Mouse (Mus musculus): ENCODE results near the gene Rbfox3. TPM values are rescaled to one million over a fixed set of nuclear protein-coding genes. Genes with fewer than 3 reads are reported as not detected.

Rbfox3 gene
- polyA plus RNA-seq, 1 experiment from 2014 or later, result 11.7 TPM

DNA sequence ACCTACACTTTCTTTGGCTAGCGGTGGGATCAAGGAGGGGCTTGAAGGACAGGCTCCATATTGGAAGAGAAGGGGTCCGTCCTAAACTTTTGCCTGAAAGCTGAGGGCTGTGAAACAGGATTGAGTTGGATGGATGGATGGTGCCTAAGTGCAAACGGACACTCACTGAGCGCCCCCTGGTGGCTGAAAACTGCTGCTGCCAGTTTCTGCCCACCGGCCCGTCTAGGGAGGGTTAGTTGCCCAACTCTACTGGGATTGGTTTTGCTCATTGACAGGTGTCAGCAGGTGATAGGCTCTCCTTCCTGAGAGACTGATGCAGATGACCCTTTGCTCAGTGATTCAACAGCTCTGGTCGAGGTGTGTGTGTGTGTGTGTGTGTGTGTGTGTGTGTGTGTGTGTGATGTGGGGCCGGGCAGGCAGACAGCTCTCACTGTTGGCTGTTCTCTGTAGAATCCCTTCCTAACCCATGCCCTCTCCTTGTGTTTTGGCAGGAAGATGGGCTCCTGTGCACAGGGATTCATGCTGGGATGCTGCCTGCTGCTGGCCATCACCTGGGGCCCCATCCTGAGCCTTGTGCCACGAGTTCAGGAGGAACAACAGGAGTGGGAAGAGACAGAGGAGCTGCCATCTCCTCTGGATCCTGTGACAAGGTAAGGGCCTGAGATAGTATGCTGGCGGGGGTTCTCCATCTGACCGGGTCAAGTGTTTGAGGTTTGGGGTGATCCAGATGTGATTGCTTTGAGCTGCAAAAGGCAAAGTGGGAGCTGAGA lies 468.0 kb downstream of the Rbfox3 start:
- Histone ChIP-seq H3K27me3 (ENCODE audit: insufficient read depth, poor library complexity, severe bottlenecking) (peaks cover 24% of the 10 kb centered on the region), H3K27ac (no peak overlapping the region), H3K9me3 (no peaks in the 10 kb centered on the region), H3K4me3 (no peak overlapping the region), H3K4me1 (replicated peaks) (peaks cover 18% of the 10 kb centered on the region), H3K36me3 (no peaks in the 10 kb centered on the region)
- DNase-seq (ENCODE audit: low spot score), result peak; percentile 76
- WGBS, result 33% methylated on average over 11 of the region's 11 CpGs

DNA sequence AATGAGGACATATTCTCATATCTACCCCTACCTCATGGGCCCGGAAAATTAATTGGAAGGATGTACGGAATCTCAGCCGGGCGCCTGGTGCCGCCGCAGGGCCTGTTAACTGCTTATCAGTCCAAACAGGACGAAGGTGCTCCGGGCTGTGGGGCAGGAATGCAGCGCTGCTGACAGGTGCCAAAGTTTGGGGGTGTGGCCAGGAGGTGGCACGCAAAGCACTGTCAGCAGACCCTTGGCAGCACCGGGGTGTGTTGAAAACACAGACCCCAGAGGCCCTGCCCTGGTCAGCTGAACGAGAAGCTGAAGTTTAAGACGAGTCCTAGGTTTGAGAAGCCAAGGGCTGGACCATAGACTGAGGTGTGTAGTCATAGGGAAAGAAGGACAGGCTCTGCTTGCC lies 468.7 kb downstream of the Rbfox3 start:
- Histone ChIP-seq H3K27me3 (ENCODE audit: insufficient read depth, poor library complexity, severe bottlenecking) (peaks cover 27% of the 10 kb centered on the region), H3K4me1 (replicated peaks) (peaks cover 22% of the 10 kb centered on the region), H3K9me3 (no peaks in the 10 kb centered on the region), H3K36me3 (no peaks in the 10 kb centered on the region), H3K4me3 (no peak overlapping the region), H3K27ac (no peak overlapping the region)
- WGBS, result 86% methylated on average over 13 of the region's 13 CpGs
- no peak for DNase-seq (ENCODE audit: low spot score)

Other genes starting within 250 kb of the Rbfox3 start
- gene Enpp7, start 76.6 kb upstream of the Rbfox3 start, polyA plus RNA-seq (2016; fragmentation: Nextera tagmentation; extraction: Ambion mirVana), result not detected in 2 replicates
- 86.6 and 112 TPM in 2 replicates for gene Cbx2, start 111.4 kb upstream of the Rbfox3 start, polyA plus RNA-seq (2016; fragmentation: Nextera tagmentation; extraction: Ambion mirVana)
- 11.2 and 13.0 TPM in 2 replicates for gene Cbx8, start 129.4 kb upstream of the Rbfox3 start, polyA plus RNA-seq (2016; fragmentation: Nextera tagmentation; extraction: Ambion mirVana)
- 4.4 and 8.2 TPM in 2 replicates for gene Cbx4, start 174.6 kb upstream of the Rbfox3 start, polyA plus RNA-seq (2016; fragmentation: Nextera tagmentation; extraction: Ambion mirVana)

Data from hindbrain, embryonic 10.5 days (tissue).